Mouse (Mus musculus) midbrain, embryonic 10.5 days (tissue): ENCODE results near the gene Chtop. TPM values are rescaled to one million over a fixed set of nuclear protein-coding genes. Genes with fewer than 3 reads are reported as not detected.

Experiments
- DNase-seq: peaks from one replicate; pipeline ENCODE4 v3.0.0-alpha.2; 2017; ENCODE audit warnings: low spot score
- H3K27ac ChIP-seq: fragments of 300-500 bp; sonication (generic); replicated peaks from 2 replicates; pipeline ENCODE4 v1.5.1; 2016; ENCODE audit warnings: mild to moderate bottlenecking
- H3K27me3 ChIP-seq: fragments of 300-500 bp; sonication (generic); 2 replicates; pipeline ENCODE4 v1.6.1; 2016; ENCODE audit warnings: low read depth, mild to moderate bottlenecking; ENCODE audit not compliant: poor library complexity, severe bottlenecking
- H3K36me3 ChIP-seq: fragments of 300-500 bp; sonication (generic); 2 replicates; pipeline ENCODE4 v1.6.1; 2016; ENCODE audit warnings: mild to moderate bottlenecking, moderate library complexity
- H3K4me1 ChIP-seq: fragments of 300-500 bp; sonication (generic); 2 replicates; pipeline ENCODE4 v1.6.1; 2016
- H3K4me3 ChIP-seq: fragments of 300-500 bp; sonication (generic); 2 replicates; pipeline ENCODE4 v1.5.1; 2016; ENCODE audit warnings: mild to moderate bottlenecking, moderate library complexity
- H3K9me3 ChIP-seq: fragments of 300-500 bp; sonication (generic); replicated peaks from 2 replicates; pipeline ENCODE4 v1.6.1; 2016; ENCODE audit warnings: mild to moderate bottlenecking
- WGBS: fragments of 180-500 bp; shearing (Covaris S2); methylation state at CpG from one replicate; pipeline ENCODE4 v1.1.7; 2016; 5-methylcytosine and 5-hydroxymethylcytosine counted together
- polyA plus RNA-seq: library from polyadenylated mRNA; unstranded; fragments of >200 nt; fragmentation: Nextera tagmentation; extraction: Ambion mirVana; gene quantifications from 2 replicates; pipeline ENCODE4 v1.2.1, GENCODE M21; 2016

Chtop gene
- polyA plus RNA-seq, 1 experiment from 2014 or later: 193 TPM

- 95% methylated on average over 5 of the region's 5 CpGs for WGBS
Observed at GRCm38 (mm10) chr3:90505216-90505615, 4.1 kb downstream of the Chtop start.

GRCm38 (mm10) chr3:90503444-90503843, 5.9 kb downstream of the Chtop start:
- no peaks in the 10 kb centered on the region for H3K9me3 ChIP-seq

More at GRCm38 (mm10) chr3:90505216-90505615, 4.1 kb downstream of the Chtop start:
- peaks cover 76% of the 10 kb centered on the region for H3K36me3 ChIP-seq
- peaks cover 17% of the 10 kb centered on the region for H3K4me1 ChIP-seq
- no peak overlapping the region for H3K4me3 ChIP-seq
- no peaks in the 10 kb centered on the region for H3K27me3 ChIP-seq
- no peak for DNase-seq
- no peaks in the 10 kb centered on the region for H3K9me3 ChIP-seq
- no peak overlapping the region for H3K27ac ChIP-seq

GRCm38 (mm10) chr3:90497597-90497996, 11.7 kb downstream of the Chtop start:
- Histone ChIP-seq H3K9me3 (no peaks in the 10 kb centered on the region), H3K36me3 (peaks cover 81% of the 10 kb centered on the region), H3K4me1 (no peaks in the 10 kb centered on the region), H3K4me3 (no peak overlapping the region), H3K27ac (no peak overlapping the region), H3K27me3 (no peaks in the 10 kb centered on the region)
- no peak for DNase-seq

More at GRCm38 (mm10) chr3:90503444-90503843, 5.9 kb downstream of the Chtop start:
- peaks cover 14% of the 10 kb centered on the region for H3K4me1 ChIP-seq
- peaks cover 93% of the 10 kb centered on the region for H3K36me3 ChIP-seq
- DNase-seq: no peak
- H3K4me3 ChIP-seq: no peak overlapping the region
- 82% methylated on average over 4 of the region's 4 CpGs for WGBS
- H3K27me3 ChIP-seq: no peaks in the 10 kb centered on the region
- H3K27ac ChIP-seq: no peak overlapping the region

GRCm38 (mm10) chr3:90495850-90496525, 13.3 kb downstream of the Chtop start:
- Histone ChIP-seq H3K27ac (no peak overlapping the region), H3K4me3 (no peak overlapping the region), H3K9me3 (no peaks in the 10 kb centered on the region), H3K27me3 (no peaks in the 10 kb centered on the region), H3K36me3 (peaks cover 65% of the 10 kb centered on the region), H3K4me1 (no peaks in the 10 kb centered on the region)
- 92% methylated on average over 7 of the region's 7 CpGs for WGBS
- no peak for DNase-seq

- WGBS: 74% methylated on average over 4 of the region's 4 CpGs
- no peak overlapping the region for H3K4me3 ChIP-seq
- H3K36me3 ChIP-seq: peaks cover 53% of the 10 kb centered on the region
- H3K4me1 ChIP-seq: peaks cover 13% of the 10 kb centered on the region
- no peak overlapping the region for H3K27ac ChIP-seq
- no peaks in the 10 kb centered on the region for H3K9me3 ChIP-seq
- H3K27me3 ChIP-seq: no peaks in the 10 kb centered on the region
- no peak for DNase-seq
Observed at GRCm38 (mm10) chr3:90493831-90494540, 15.3 kb downstream of the Chtop start.

- no peak for DNase-seq
- H3K36me3 ChIP-seq: peaks cover 53% of the 10 kb centered on the region
- 40% methylated on average over 2 of the region's 2 CpGs for WGBS
Observed at GRCm38 (mm10) chr3:90491350-90491749, 17.9 kb downstream of the Chtop start.

GRCm38 (mm10) chr3:90490696-90491256, 18.5 kb downstream of the Chtop start, which contains the start of gene Snapin:
Gene Snapin (minus strand): TSS chr3:90491033.
- peak; percentile 96 for DNase-seq
- H3K4me1 ChIP-seq: peaks cover 13% of the 10 kb centered on the region
- H3K36me3 ChIP-seq: peaks cover 53% of the 10 kb centered on the region
- 0% methylated on average over 37 of the region's 37 CpGs for WGBS
- H3K27me3 ChIP-seq: no peaks in the 10 kb centered on the region
- H3K9me3 ChIP-seq: no peaks in the 10 kb centered on the region
- H3K4me3 ChIP-seq: peak within 1 kb of the TSS; percentile 83
- H3K27ac ChIP-seq: peak within 1 kb of the TSS; percentile 89

More at GRCm38 (mm10) chr3:90491350-90491749, 17.9 kb downstream of the Chtop start:
- Histone ChIP-seq H3K4me1 (peaks cover 13% of the 10 kb centered on the region), H3K27ac (no peak overlapping the region), H3K9me3 (no peaks in the 10 kb centered on the region), H3K4me3 (no peak overlapping the region), H3K27me3 (no peaks in the 10 kb centered on the region)

- WGBS: 90% methylated on average over 6 of the region's 6 CpGs
Observed at GRCm38 (mm10) chr3:90488576-90488975, 20.7 kb downstream of the Chtop start.

GRCm38 (mm10) chr3:90486998-90487397, 22.3 kb downstream of the Chtop start:
- DNase-seq: no peak
- Histone ChIP-seq H3K27ac (no peak overlapping the region), H3K27me3 (no peaks in the 10 kb centered on the region), H3K9me3 (no peaks in the 10 kb centered on the region), H3K4me3 (no peak overlapping the region), H3K4me1 (peaks cover 13% of the 10 kb centered on the region), H3K36me3 (peaks cover 77% of the 10 kb centered on the region)
- WGBS: 87% methylated on average over 5 of the region's 5 CpGs

More at GRCm38 (mm10) chr3:90488576-90488975, 20.7 kb downstream of the Chtop start:
- Histone ChIP-seq H3K4me3 (no peak overlapping the region), H3K36me3 (peaks cover 62% of the 10 kb centered on the region), H3K4me1 (peaks cover 13% of the 10 kb centered on the region), H3K27ac (no peak overlapping the region), H3K9me3 (no peaks in the 10 kb centered on the region), H3K27me3 (no peaks in the 10 kb centered on the region)
- no peak for DNase-seq

GRCm38 (mm10) chr3:90475831-90476611, 33.3 kb downstream of the Chtop start, which contains the start of gene Ilf2:
Gene Ilf2 (plus strand): TSS chr3:90476126.
- Histone ChIP-seq H3K4me3 (peak within 1 kb of the TSS; percentile 94), H3K4me1 (peaks cover 10% of the 10 kb centered on the region), H3K27ac (peak within 1 kb of the TSS; percentile 99), H3K36me3 (peaks cover 39% of the 10 kb centered on the region), H3K9me3 (no peaks in the 10 kb centered on the region), H3K27me3 (no peaks in the 10 kb centered on the region)
- DNase-seq: peak; percentile 97
- WGBS: under 1% methylated on average over 45 of the region's 45 CpGs

GRCm38 (mm10) chr3:90475151-90475830, 34.0 kb downstream of the Chtop start:
- H3K4me3 ChIP-seq: peak overlapping the region; percentile 36

GRCm38 (mm10) chr3:90472213-90472612, 37.1 kb downstream of the Chtop start:
- DNase-seq: no peak
- H3K36me3 ChIP-seq: peaks cover 1% of the 10 kb centered on the region
- H3K4me1 ChIP-seq: peaks cover 6% of the 10 kb centered on the region
- no peaks in the 10 kb centered on the region for H3K9me3 ChIP-seq
- 35% methylated on average over 3 of the region's 3 CpGs for WGBS
- H3K27me3 ChIP-seq: no peaks in the 10 kb centered on the region
- H3K4me3 ChIP-seq: no peak overlapping the region
- H3K27ac ChIP-seq: no peak overlapping the region

More at GRCm38 (mm10) chr3:90475151-90475830, 34.0 kb downstream of the Chtop start:
- Histone ChIP-seq H3K9me3 (no peaks in the 10 kb centered on the region), H3K4me1 (peaks cover 10% of the 10 kb centered on the region), H3K27me3 (no peaks in the 10 kb centered on the region), H3K36me3 (peaks cover 32% of the 10 kb centered on the region), H3K27ac (no peak overlapping the region)
- DNase-seq: no peak
- 43% methylated on average over 16 of the region's 16 CpGs for WGBS
